Mouse (Mus musculus): ENCODE measurements around the gene Gimap1.

Gene Gimap1

GRCm38 (mm10) chr6:48738961-48739779 is at the start of gene Gimap1:
Gene Gimap1 (plus strand): TSS chr6:48739054.
- DNase-seq (ENCODE audit: low read depth, low spot score), result no peak

- no peak for DNase-seq (ENCODE audit: low read depth, low spot score)
Observed at GRCm38 (mm10) chr6:48689320-48689719, 49.5 kb upstream of the Gimap1 start.

DNA sequence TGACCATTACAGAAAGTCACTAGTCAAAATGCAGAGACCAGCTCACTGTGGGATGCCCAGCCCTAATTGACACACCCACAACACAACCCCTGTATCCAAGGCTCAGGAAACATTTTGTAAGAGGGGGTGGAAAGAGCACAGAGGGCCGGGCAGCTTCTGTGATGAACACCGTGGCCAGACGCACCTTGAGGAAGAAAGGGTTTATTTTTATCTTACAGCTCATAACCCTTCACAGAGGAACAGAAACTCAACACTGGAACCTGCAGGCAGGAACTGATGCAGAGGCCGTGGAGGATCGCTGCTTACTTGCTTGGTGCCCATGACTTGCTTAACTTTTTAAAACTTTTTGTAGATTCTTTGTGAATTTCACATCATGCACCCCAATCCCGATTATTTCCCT is 45.9 kb upstream of the Gimap1 start:
- no peak for DNase-seq (ENCODE audit: low read depth, low spot score)

- DNase-seq (ENCODE audit: low read depth, low spot score), result no peak
Observed at GRCm38 (mm10) chr6:48696830-48697554, 41.9 kb upstream of the Gimap1 start.

DNA sequence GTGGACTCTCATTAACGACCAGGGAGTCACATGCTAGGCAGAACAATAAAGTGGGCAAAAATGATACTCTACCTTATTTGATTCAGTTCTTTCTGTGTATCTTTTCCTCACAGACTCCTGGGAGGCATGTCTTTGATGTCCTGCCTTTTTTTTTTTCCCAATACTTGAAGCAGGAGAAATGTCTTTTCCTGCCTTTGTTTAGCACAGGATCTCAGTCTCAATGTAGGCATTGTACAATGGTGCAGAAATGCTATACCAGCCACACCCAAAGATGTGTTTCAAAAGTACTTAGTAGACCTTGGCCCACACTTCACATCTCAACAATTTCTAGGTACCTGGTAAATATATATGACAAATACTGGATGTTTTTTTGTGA is 41.3 kb upstream of the Gimap1 start:
- DNase-seq (ENCODE audit: low read depth, low spot score), result no peak

GRCm38 (mm10) chr6:48698066-48698856 is 40.6 kb upstream of the Gimap1 start:
- DNase-seq (ENCODE audit: low read depth, low spot score), result no peak

GRCm38 (mm10) chr6:48698888-48699287 is 40.0 kb upstream of the Gimap1 start:
- no peak for DNase-seq (ENCODE audit: low read depth, low spot score)

DNA sequence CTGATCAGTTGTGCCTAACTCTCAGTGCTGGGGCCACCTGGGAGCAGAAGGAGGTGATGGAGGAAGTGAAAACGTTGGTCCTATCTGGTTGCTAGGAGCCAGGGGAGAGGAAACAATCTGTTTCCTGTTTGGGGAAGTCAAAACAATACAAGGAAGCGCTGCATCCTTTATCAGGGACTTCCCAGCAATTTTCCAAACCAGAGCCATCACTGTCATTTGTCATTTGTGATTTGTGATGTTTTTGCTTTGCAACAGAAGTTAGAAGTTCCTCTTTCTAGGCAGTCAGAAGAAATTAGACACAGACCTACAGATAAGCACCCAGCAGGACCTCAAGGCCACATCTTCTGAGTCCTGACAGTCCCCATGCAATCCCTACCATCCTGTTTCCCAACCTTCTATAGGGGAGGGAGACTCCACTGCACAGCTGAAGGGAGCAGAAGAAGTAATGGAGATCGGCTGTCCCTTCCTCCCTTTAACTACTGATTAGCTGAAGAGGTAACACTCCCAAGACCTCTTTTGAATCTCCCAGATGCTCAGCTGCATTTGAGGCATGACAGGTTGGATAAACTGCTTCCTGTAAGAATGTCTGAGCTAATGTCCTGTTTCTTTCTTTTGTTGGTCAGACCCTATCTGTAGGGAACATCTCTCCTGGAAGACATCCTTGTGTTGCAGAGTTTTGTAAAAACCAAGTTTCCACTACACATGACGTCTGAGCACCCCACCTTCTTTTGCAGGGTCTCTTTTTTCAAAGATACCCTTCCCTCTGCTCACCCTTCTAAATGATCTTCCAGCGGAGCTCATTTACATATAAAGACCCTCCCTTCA is 38.4 kb upstream of the Gimap1 start:
- no peak for DNase-seq (ENCODE audit: low read depth, low spot score)

GRCm38 (mm10) chr6:48702146-48702545 is 36.7 kb upstream of the Gimap1 start:
- DNase-seq (ENCODE audit: low read depth, low spot score), result no peak

DNA sequence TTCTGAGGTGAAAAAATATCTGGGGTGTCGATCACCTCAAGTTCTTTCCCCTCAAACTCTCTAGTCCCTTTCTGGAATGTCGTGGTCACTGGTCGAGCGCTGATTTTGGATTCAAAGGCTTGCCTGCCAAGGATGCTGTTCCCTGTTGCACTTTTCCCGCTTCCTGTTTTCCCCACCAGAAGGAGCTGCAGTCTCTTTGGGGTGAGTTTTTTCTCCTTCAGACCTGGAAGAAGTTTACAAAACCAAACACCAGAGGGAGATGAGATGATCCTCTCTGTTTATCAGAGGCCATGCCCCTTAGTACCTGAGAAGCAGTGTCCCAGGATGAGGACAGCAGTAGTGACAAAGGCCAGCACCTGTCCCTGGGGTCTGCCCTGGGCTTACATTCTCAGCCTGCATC is 36.3 kb upstream of the Gimap1 start:
- no peak for DNase-seq (ENCODE audit: low read depth, low spot score)

GRCm38 (mm10) chr6:48704146-48704545 is 34.7 kb upstream of the Gimap1 start:
- no peak for DNase-seq (ENCODE audit: low read depth, low spot score)

DNA sequence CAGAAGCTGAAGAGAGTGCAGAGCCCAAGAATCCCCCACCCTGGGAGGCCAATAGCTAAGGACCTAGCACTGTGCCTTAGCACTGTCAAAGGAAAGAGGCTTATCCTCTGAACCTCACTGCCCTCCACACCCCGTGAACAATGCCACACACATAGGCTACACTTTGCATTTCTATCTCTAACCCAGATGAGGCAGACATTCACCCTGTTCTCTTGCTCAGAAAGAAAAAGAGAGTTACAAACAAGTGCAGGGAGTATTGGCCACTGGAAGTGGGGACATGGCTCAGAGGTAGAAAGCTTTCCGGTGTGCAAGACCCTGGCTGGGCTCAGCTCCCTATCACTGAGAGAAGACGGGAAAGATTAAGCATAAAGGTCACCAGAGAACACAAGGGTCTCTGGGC is 32.7 kb upstream of the Gimap1 start:
- DNase-seq (ENCODE audit: low read depth, low spot score), result no peak

GRCm38 (mm10) chr6:48718455-48718854 is 20.4 kb upstream of the Gimap1 start, which contains the start of the genes Gm28053 and Gimap7:
Gene Gm28053 (plus strand): TSS chr6:48718607.
Gene Gimap7 (plus strand): TSS chr6:48718621.
- DNase-seq (ENCODE audit: low read depth, low spot score), result no peak

GRCm38 (mm10) chr6:48720326-48720725 is 18.5 kb upstream of the Gimap1 start:
- DNase-seq (ENCODE audit: low read depth, low spot score), result no peak

DNA sequence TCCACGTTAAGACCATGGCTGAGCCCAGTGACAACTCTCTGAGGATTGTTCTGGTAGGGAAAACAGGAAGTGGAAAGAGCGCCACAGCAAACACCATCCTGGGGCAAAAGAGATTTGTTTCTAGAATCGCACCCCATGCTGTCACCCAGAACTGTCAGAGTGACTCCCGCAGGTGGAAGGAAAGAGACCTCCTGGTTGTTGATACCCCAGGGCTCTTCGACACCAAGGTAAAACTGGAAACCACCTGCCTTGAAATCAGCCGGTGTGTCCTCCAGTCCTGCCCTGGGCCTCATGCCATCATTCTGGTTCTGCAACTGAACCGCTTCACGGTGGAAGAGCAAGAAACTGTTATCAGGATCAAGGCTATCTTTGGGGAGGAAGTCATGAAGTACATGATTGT is 15.4 kb upstream of the Gimap1 start:
- no peak for DNase-seq (ENCODE audit: low read depth, low spot score)

DNA sequence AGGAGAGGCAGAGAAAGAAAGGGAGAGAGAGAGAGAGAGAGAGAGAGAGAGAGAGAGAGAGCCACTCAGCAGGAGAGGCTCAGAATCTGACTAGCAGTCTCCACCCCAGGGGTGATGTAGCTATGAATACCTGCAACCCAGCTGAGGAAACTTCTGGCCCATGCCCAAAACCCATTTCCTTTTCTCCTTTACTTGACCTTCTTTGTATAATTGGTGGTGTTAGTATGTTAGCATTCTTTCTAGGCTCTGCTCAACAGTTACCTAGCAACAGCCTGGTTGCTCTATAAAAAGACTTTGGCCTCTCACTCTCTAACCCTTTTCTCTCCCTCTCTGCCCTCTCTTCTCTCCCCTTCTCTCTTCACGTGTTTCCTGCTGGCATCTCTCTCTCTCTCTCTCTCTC is 13.4 kb upstream of the Gimap1 start:
- no peak for DNase-seq (ENCODE audit: low read depth, low spot score)

DNA sequence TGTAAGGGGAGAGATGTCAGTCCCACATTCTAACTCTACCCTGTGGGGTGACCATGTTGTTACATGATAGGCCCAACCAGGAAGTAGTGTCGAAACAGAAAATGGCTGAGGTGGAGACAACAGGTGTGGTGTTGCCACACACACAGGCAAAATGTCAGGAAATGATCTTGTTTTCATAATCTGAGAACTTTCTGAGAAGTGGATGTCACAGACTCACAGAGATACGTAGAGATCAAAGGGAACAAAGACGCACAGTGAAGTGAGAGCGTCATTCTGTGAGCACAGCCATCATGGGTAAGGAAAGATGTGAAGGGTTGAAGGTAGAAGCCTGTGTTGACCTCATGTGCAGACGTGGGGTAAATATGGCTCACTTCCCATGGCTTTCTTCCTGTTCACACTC is 11.1 kb upstream of the Gimap1 start:
- no peak for DNase-seq (ENCODE audit: low read depth, low spot score)

- DNase-seq (ENCODE audit: low read depth, low spot score), result no peak
Observed at GRCm38 (mm10) chr6:48732864-48733304, 6.0 kb upstream of the Gimap1 start.

GRCm38 (mm10) chr6:48733660-48734059 is 5.2 kb upstream of the Gimap1 start:
- DNase-seq (ENCODE audit: low read depth, low spot score), result no peak

GRCm38 (mm10) chr6:48737053-48737452 is 1.8 kb upstream of the Gimap1 start:
- DNase-seq (ENCODE audit: low read depth, low spot score), result no peak

DNA sequence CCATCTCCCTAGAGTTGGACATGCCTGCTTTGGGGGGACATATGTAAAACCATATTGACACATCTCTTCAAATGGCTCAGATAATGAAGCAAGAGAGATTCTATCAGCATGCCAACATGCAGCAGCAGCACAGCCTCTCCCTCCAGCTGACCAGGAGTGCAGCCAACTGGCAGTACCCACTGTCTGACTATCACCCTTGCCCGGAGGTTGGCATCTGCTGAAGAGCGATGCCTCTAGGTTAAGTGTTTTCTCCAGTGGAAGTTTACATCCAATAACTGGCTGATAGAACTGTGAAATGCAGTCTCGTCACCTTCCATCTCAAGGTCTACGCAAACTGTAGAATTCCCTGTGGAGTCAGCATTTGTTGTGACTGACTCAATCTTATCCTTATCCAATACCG is 1.2 kb upstream of the Gimap1 start:
- DNase-seq (ENCODE audit: low read depth, low spot score), result no peak

- DNase-seq (ENCODE audit: low read depth, low spot score), result no peak
Observed at GRCm38 (mm10) chr6:48739780-48740055, 864 bp downstream of the Gimap1 start.

All from embryo, embryonic 11.5 days (tissue).